Mouse (Mus musculus): ENCODE results near the gene Cnot4.

- TF ChIP-seq GATA1 (IDR thresholded peaks at IDR 0.05; ENCODE audit: borderline replicate concordance, low read length), result no peak
- no peak for TF ChIP-seq FLI1 (IDR thresholded peaks at IDR 0.05; ENCODE audit: low read length)
Observed at GRCm38 (mm10) chr6:35062446-35062845, 71.1 kb downstream of the Cnot4 start.
